Mouse (Mus musculus) embryonic stem cell, embryonic (primary cell): ENCODE measurements at regions not wholly inside any gene's neighbourhood (a gene's known extent, or its start where the extent isn't known, plus 50 kb on each side); places are given as distances from the start of the nearest gene placed in this dataset.

Experiments
- CTCF ChIA-PET, 4 experiments: fragments of 300-600 bp in 2 of 4; fragments of 350-600 bp in 2 of 4; sonication (Branson Sonifier 250); formaldehyde crosslinking; loops; one replicate each; lab custom pipeline; 2022; ENCODE audit warnings: inconsistent platforms in 2 of 4; lab: Charles Lee
- POLR2A ChIA-PET, 4 experiments: fragments of 300-600 bp in 2 of 4; fragments of 350-600 bp in 2 of 4; sonication (Branson Sonifier 250); formaldehyde crosslinking; loops; one replicate each; lab custom pipeline; 2022; ENCODE audit warnings: antibody characterized with exemption in 4 of 4, inconsistent platforms in 1 of 4; lab: Charles Lee

GRCm38 (mm10) chr3:101166580-101166979, 56.5 kb upstream of the Ptgfrn start:
- ChIA-PET CTCF (interaction anchor here in 2 of 4 experiments (0.5 to 1.1 kb wide), 3 partner anchors 13 to 129 kb away, joined by 3 to 4 read pairs (median 3); no protein-coding TSS in a partner anchor), POLR2A (interaction anchor here (0.5 to 5.7 kb wide), 14 partner anchors 11 to 242 kb away, joined by 3 to 25 read pairs (median 4); no protein-coding TSS in a partner anchor)

GRCm38 (mm10) chr3:101165261-101165660, 55.2 kb upstream of the Ptgfrn start:
- POLR2A ChIA-PET: interaction anchor here (0.6 to 5.7 kb wide), 9 partner anchors 9 to 1553 kb away, joined by 3 to 25 read pairs (median 4); no protein-coding TSS in a partner anchor
- CTCF ChIA-PET: interaction anchor here in 1 of 4 experiments (0.8 kb wide), 1 partner anchor 130 kb away, joined by 3 read pairs; no protein-coding TSS in a partner anchor

- ChIA-PET POLR2A (interaction anchor here (0.6 to 5.7 kb wide), 11 partner anchors 8 to 827 kb away, joined by 3 to 25 read pairs (median 4); no protein-coding TSS in a partner anchor), CTCF (no interaction called here)
Observed at GRCm38 (mm10) chr3:101164771-101165170, 54.7 kb upstream of the Ptgfrn start.

DNA sequence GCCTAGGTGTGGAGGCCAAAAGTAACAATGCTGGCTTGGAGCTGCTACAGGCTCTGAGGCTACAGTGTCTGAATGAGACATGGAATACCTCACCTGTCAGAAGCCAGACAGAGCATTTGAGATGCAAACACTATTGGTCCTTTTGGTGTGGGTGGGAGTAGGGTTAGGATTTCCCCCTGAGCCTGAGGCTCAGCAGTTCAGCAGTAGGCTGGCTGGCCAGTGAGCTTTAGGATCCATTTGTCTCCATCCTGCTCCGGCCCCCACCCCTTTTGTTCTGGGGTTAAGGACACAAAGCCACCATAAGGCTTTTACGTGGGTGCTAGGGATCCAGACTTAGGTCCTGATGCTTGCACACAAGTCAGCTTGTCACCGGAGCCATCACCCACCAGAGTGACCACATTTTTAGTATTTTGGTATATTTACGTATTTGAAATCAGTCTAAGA, 53.9 kb upstream of the Ptgfrn start:
- ChIA-PET CTCF (interaction anchor here in 3 of 4 experiments (0.5 to 1.2 kb wide), 3 partner anchors 11 to 165 kb away, joined by 3 to 6 read pairs (median 3); no protein-coding TSS in a partner anchor), POLR2A (interaction anchor here (0.5 to 5.7 kb wide), 38 partner anchors 8 to 640 kb away, joined by 3 to 25 read pairs (median 3); partner anchors contain the start of gene Ttf2 (in 1 of the 4))

- ChIA-PET CTCF (interaction anchor here in 3 of 4 experiments (0.5 to 1.2 kb wide), 4 partner anchors 10 to 164 kb away, joined by 3 to 6 read pairs (median 3); no protein-coding TSS in a partner anchor), POLR2A (interaction anchor here (0.6 to 5.7 kb wide), 43 partner anchors 8 to 640 kb away, joined by 3 to 25 read pairs (median 3); partner anchors contain the start of gene Ttf2 (in 1 of the 4))
Observed at GRCm38 (mm10) chr3:101163160-101163990, 53.3 kb upstream of the Ptgfrn start.

- ChIA-PET CTCF (interaction anchor here in 1 of 4 experiments (0.5 kb wide), 1 partner anchor 32 kb away, joined by 3 read pairs; no protein-coding TSS in a partner anchor), POLR2A (interaction anchor here (0.6 to 5.7 kb wide), 41 partner anchors 9 to 172 kb away, joined by 3 to 25 read pairs (median 4); no protein-coding TSS in a partner anchor)
Observed at GRCm38 (mm10) chr3:101162536-101163159, 52.6 kb upstream of the Ptgfrn start.

DNA sequence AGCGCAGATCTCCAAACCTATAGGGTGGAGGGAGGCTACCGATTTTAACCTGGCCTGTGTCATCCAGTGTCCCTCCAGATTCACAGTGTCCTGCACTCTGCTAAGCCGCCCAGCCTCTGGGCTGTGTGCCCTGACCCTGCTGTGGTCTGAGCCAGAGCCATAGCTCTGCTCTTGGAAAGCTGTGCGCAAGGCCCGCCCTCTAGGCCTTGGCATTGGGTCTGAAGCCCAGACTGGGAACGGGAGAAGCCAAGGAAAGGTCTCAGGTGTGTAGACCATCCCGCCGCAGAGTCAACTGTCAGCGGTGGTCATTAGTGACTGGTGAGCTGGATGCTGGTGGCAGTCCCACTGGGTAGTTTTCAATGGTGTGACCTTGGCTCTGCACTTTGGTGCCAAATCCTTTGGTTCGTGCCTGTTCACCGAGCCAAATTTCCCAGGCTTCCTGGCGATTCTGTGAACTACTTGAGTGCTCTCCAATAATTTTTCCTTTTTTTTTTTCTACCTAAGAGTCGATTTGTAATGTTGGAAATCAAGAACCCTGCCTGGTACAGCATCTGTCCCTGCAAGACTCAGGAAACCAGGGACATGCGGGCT, 52.0 kb upstream of the Ptgfrn start:
- CTCF ChIA-PET: interaction anchor here in 2 of 4 experiments (0.5 to 0.7 kb wide), 2 partner anchors 16 to 75 kb away, joined by 3 read pairs; no protein-coding TSS in a partner anchor
- POLR2A ChIA-PET: interaction anchor here (0.5 to 1.7 kb wide), 17 partner anchors 8 to 854 kb away, joined by 3 to 8 read pairs (median 3); no protein-coding TSS in a partner anchor

- POLR2A ChIA-PET: interaction anchor here (0.5 to 1.7 kb wide), 17 partner anchors 8 to 854 kb away, joined by 3 to 8 read pairs (median 3); no protein-coding TSS in a partner anchor
- CTCF ChIA-PET: interaction anchor here in 2 of 4 experiments (0.5 to 0.7 kb wide), 2 partner anchors 16 to 74 kb away, joined by 3 read pairs; no protein-coding TSS in a partner anchor
Observed at GRCm38 (mm10) chr3:101161421-101161940, 51.4 kb upstream of the Ptgfrn start.
